Mouse (Mus musculus) yolk sac, embryonic 10.5 days (tissue): ENCODE measurements at regions not wholly inside any gene's neighbourhood (a gene's known extent, or its start where the extent isn't known, plus 50 kb on each side); places are given as distances from the start of the nearest gene placed in this dataset.

Experiments used
- DNase-seq: peaks from one replicate; pipeline ENCODE4 v3.0.0-alpha.2; 2017; ENCODE audit warnings: low spot score

DNA sequence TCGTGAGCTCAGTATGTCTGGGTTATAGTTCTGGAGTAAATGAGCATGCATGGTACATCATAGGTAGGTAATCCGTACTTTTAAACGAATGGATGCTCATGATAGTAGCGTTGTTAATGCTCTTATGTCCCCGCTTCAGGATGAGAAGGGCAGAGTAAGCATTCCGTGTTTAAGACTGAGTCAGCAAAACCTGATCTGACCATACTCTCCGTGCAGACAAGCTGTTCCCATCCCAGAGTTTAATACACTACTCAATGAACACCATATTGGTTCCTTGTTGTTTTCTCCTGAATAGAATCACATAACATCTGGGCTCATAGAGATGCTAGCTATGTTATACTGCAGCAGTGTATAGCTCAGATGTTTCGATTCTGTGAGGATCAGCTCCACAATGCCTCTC, 606.7 kb downstream of the Tmem182 start:
- DNase-seq, result no peak

DNA sequence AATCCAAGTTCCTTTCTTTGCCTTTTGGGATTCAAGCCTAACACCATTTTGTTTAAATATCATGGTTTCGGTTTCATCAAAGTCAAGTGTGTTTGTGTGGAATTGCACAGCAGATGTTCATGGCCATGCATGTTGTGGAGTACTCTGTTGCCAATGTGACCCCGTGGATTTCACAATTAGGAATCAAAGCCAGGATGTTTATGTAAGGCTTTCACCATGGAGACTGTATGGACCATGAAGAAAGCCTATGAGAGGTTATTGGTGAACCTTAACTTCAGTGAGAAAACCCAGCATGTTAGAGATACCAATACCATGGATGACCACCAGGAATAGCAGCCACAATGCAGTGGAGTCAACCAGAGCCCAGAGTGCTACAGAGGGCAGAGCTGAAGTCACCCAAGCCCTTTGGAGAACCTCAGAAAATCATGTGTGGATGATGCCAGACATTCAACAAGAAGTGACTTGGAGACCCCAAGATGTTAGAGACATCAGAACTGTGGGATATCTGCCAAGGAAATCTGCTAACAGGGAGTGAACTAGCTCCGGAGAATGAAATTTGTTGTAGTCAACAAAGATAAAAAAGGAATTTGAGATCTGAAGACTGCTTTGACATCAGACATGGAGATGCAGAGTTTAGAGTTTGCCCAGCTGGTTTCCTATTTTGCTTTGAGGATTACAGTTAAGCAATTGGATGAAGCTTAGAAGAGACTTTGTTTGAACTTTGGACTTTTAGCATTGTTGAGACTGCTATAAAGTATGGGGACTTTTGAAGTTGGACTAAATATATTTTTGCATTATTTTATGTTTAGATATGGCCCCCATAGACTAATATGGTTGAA, 615.3 kb downstream of the Tmem182 start:
- DNase-seq, result no peak

DNA sequence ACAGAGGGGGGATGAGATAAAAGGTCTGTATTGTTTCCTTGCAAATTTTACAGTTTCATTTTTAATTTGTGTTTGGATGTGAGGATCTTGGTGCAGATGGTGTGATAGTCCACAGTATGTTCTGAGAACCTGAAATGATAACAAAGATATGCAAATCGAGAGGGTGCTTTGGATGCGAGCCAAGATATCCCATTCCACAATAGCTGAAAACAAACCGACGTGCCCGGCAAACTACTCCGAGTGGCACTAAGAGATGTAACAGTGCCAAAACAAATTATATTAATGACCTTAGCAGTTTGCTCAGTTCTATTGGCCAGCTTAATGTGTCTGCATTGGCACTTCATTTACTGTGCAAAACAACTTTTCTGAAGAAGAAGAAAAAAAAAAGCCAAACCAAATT, 622.5 kb downstream of the Tmem182 start:
- DNase-seq, result no peak

DNA sequence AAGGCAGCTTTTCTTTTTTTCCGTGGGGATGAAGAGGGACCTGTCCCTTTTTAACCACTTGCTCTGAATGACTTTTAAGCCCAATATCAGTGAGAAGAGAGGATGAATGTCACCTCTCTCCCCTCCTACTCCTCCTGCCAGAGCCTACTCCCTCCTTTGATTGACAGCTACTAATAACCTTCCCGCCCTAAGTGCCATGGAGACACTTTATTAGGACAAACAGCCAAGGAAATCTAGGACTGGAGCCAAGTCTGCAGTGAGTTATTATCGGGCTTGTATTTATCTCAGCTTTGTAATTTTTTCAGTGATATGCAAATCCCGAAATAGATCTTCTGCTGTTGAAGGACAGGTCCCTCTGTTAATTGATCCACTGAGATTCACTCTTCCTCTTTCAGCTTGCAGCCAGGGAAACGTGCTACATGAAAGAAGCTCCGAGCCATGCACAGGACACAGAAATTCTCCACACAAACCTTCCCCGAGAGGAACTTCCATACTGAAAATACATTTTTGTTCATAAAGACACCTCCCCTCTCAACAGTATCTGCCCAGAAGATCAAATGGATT, 625.8 kb downstream of the Tmem182 start:
- DNase-seq, result no peak

GRCm38 (mm10) chr1:41435379-41435778, 630.0 kb downstream of the Tmem182 start:
- DNase-seq, result no peak

DNA sequence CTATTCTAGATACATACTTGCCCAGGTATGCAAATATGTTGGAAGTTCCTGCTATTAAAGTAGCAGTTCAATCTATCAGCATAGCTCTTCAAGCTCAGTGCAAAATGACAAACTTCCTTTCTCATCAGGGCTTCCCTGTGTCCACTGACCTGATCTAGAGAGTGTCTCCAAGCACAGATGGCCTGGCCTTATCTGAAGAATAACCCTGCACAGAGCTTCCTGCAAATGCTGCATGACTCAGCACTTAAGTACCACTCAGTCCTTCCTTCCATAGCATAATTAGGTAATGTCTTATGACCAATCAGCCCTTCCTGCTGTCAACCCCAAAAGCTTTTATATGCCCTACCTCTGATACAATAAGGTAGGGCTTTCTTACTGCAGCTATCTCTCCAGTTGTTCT, 644.6 kb downstream of the Tmem182 start:
- no peak for DNase-seq
